Mouse (Mus musculus) forebrain, embryonic 14.5 days (tissue): ENCODE measurements at regions not wholly inside any gene's neighbourhood (a gene's known extent, or its start where the extent isn't known, plus 50 kb on each side); places are given as distances from the start of the nearest gene placed in this dataset.

Source experiments
- ATAC-seq: fragments of 200-750 bp; cut with Nextera tagmentation; 2 replicates; pipeline ENCODE4 v1.8.0; 2017; ENCODE audit warnings: mild to moderate bottlenecking, moderate library complexity
- DNase-seq: peaks from one replicate; pipeline ENCODE4 v3.0.0-alpha.2; 2015; ENCODE audit warnings: low spot score
- H3K27ac ChIP-seq: fragments of 300-500 bp; sonication (generic); 2 replicates; pipeline ENCODE4 v1.5.1; 2014; ENCODE audit warnings: low read depth, mild to moderate bottlenecking, control low read depth, low read length, moderate library complexity
- H3K27me3 ChIP-seq: fragments of 300-500 bp; sonication (generic); replicated peaks from 2 replicates; pipeline ENCODE4 v1.6.1; 2014; ENCODE audit warnings: low read length, control low read depth, mixed read lengths; ENCODE audit not compliant: control insufficient read depth, insufficient read depth
- H3K36me3 ChIP-seq: fragments of 300-500 bp; sonication (generic); 2 replicates; pipeline ENCODE4 v1.6.1; 2014; ENCODE audit warnings: low read length, control low read depth; ENCODE audit not compliant: control insufficient read depth, insufficient read depth
- H3K4me1 ChIP-seq: fragments of 300-500 bp; sonication (generic); 2 replicates; pipeline ENCODE4 v1.6.1; 2014; ENCODE audit warnings: antibody characterized with exemption, low read length, control low read depth; ENCODE audit not compliant: control insufficient read depth, insufficient read depth
- H3K4me2 ChIP-seq: fragments of 300-500 bp; sonication (generic); 2 replicates; pipeline ENCODE4 v1.6.1; 2014; ENCODE audit warnings: mild to moderate bottlenecking, control low read depth, low read length
- H3K4me3 ChIP-seq: fragments of 300-500 bp; sonication (generic); 2 replicates; pipeline ENCODE4 v1.5.1; 2014; ENCODE audit warnings: low read depth, low read length, control low read depth
- H3K9ac ChIP-seq: fragments of 300-500 bp; sonication (generic); 2 replicates; pipeline ENCODE4 v1.6.1; 2014; ENCODE audit warnings: mild to moderate bottlenecking, low read length, control low read depth, moderate library complexity
- H3K9me3 ChIP-seq: fragments of 300-500 bp; sonication (generic); replicated peaks from 2 replicates; pipeline ENCODE4 v1.6.1; 2016; ENCODE audit warnings: low read length, control low read depth, mixed read lengths; ENCODE audit not compliant: control insufficient read depth
- WGBS: fragments of 180-500 bp; shearing (Covaris S2); extraction: QIAGEN DNeasy Blood & Tissue Kit; methylation state at CpG from one replicate; pipeline ENCODE4 v1.1.7; 2014; 5-methylcytosine and 5-hydroxymethylcytosine counted together

DNA sequence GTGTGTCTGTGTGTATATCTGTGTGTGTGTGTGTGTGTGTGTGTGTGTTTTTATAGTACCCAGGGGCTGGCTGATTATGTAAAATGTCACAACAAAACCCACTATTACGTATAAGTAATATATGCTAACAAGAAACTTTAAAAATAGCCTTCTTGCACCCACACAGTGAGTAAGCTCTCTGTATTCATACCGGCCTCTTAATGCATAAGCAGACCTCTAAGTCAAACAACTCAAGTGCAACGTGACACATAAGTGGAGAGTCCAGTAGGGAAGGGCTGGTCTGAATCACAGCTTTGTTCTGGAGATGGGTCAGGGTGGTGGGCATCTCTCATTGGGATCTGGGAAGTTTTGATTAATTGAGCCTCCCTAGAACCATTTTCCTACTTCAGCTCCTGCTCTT, 107.7 kb upstream of the Kdm8 start:
- H3K4me2 ChIP-seq, result no peak overlapping the region
- peaks cover 7% of the 10 kb centered on the region; the same call in 1 of the 2 replicates for H3K4me1 ChIP-seq
- H3K27ac ChIP-seq, result no peak overlapping the region
- H3K4me3 ChIP-seq, result no peak overlapping the region
- DNase-seq (no peak), ATAC-seq (no peak)
- H3K9ac ChIP-seq, result no peak overlapping the region
- no peaks in the 10 kb centered on the region for H3K27me3 ChIP-seq
- H3K36me3 ChIP-seq, result no peaks in the 10 kb centered on the region
- H3K9me3 ChIP-seq, result no peaks in the 10 kb centered on the region
- WGBS, result 77% methylated on average over 3 of the region's 3 CpGs

DNA sequence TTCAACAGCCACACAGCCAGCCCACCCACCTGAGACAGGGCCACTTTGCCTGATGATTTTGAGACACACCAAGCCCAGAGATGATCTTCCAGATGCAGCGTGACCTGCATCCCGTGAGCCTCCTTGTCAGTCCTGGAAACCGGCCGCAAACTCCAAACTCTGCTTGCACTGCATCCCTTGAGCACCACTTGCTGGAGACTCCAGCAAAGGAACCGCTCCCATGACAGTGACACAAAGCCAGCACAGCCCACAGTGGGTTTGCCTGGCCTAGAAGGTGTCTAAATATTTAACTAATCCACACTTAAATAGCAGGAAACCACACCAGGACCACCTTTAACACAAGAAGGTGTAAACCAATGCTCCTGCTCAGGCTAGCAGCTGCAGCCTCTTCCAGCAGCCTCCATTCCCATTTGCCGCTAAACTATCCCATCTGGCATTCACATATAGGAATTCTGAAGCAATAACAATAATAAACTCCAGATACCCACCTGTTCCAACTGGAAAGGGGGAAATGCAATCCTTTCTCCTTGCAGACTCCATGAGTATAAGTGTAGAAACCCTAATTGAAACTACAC, 106.2 kb upstream of the Kdm8 start:
- Histone ChIP-seq H3K4me1 (peaks cover 7% of the 10 kb centered on the region; the same call in 1 of the 2 replicates), H3K27ac (no peak overlapping the region), H3K4me2 (no peak overlapping the region), H3K4me3 (no peak overlapping the region), H3K9ac (no peak overlapping the region), H3K9me3 (no peaks in the 10 kb centered on the region), H3K27me3 (no peaks in the 10 kb centered on the region), H3K36me3 (no peaks in the 10 kb centered on the region)
- DNase-seq, result no peak
- ATAC-seq, result no peak
- WGBS, result 91% methylated on average over 6 of the region's 6 CpGs

DNA sequence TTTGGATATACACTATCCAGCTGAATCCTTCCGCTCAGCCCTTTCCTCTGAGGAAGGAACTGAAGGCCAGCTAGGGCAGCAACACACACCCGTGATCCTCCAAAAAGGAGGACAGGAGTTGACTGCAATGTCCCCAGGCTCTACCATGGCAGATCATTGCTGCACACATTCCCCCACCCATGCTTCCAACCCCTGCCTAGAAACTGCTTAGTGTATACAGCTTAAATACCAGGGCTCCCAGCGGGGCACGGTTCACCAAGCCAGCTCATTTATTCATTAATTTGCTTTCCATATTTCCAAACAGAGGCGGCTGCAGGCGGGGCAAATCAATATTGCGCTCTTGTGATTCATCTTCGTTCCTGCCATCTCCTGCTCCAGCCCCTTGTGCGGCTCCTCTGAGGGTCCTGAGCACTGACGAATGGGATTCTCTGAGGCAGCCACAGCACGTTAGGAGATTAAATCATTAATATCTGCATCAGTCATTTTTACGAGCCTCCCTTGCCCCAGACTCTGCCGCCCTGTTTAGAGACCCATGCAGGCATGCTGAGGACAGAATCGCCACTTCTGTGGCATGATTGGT, 104.1 kb upstream of the Kdm8 start:
- H3K9me3 ChIP-seq, result no peaks in the 10 kb centered on the region
- no peak overlapping the region for H3K4me2 ChIP-seq
- H3K27me3 ChIP-seq, result no peaks in the 10 kb centered on the region
- H3K27ac ChIP-seq, result no peak overlapping the region
- no peak overlapping the region for H3K4me3 ChIP-seq
- 85% methylated on average over 14 of the region's 14 CpGs for WGBS
- H3K36me3 ChIP-seq, result no peaks in the 10 kb centered on the region
- no peak for DNase-seq
- H3K4me1 ChIP-seq, result peaks cover 7% of the 10 kb centered on the region; the same call in 1 of the 2 replicates
- ATAC-seq, result no peak
- H3K9ac ChIP-seq, result no peak overlapping the region

DNA sequence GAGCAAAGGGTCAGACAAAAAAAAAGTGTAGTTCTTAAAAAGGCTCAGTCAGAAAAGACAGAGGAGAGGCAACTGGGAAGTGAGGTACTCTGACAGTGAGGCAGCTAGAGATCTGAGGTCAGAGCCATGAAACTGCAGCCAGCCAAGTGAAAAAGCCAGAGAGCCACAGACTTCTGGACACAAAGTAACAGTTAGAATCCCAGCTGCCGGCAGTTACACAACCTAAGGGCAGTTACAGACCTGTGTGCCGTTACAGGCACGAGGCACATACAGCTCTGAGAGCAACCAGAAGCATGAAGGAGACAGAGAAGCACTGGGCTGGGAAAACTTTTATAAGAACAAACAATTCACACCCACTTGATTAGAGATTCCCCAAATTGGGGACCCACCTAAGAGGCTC, 94.9 kb upstream of the Kdm8 start:
- Histone ChIP-seq H3K4me1 (0 out of 2 replicates have a peak, but pooled peaks cover 3% of the 10 kb centered on the region), H3K27me3 (no peaks in the 10 kb centered on the region), H3K4me3 (no peak overlapping the region), H3K4me2 (no peak overlapping the region), H3K36me3 (no peaks in the 10 kb centered on the region), H3K9me3 (no peaks in the 10 kb centered on the region), H3K27ac (no peak overlapping the region), H3K9ac (no peak overlapping the region)
- WGBS, result 78% methylated on average over 3 of the region's 3 CpGs
- ATAC-seq (no peak), DNase-seq (no peak)

DNA sequence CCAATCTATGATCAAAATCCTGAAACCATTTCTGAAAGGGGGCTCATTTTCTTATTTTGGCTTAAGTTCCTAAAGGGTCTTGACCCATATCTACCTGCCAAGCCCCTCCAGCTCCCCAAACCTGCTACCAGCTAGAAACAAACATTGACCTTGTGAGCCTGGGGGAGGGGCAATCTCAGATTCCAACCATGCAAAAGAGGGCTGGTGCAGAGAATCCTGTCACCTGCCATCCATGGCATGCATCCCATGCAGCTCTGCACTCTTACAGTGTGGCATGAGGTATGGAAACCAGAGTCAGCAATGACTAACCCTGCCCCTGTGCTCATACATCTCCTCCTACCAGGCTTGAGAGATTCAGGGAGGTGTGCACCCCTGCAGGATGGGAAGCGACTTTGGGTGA, 90.3 kb upstream of the Kdm8 start:
- no peak for DNase-seq

DNA sequence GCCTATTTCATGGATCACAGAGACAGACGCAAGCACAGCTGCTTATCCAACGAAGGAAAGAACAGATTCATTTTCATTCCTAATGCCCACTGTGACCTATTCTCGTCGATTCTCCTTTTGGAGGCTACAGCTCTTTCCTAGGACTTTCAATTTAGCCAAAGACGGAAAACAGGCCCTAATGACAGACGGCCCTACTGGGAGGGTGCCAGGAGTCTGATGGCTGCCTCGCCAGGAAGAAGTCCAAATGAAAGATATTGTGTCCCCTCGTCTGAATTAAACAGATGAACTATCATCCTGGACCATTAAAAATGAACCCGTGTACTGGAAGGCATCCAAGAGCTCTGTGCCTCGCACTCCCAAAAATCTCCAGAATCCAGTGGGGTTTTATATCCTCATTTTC, 89.5 kb upstream of the Kdm8 start:
- H3K27ac ChIP-seq, result no peak overlapping the region
- peak; percentile 38 for DNase-seq
- no peak for ATAC-seq

More for the DNA sequence above, 90.3 kb upstream of the Kdm8 start:
- Histone ChIP-seq H3K36me3 (no peaks in the 10 kb centered on the region), H3K9me3 (no peaks in the 10 kb centered on the region), H3K27ac (no peak overlapping the region), H3K4me1 (0 out of 2 replicates have a peak, but pooled peaks cover 3% of the 10 kb centered on the region), H3K27me3 (no peaks in the 10 kb centered on the region), H3K4me2 (no peak overlapping the region), H3K4me3 (no peak overlapping the region), H3K9ac (no peak overlapping the region)
- 100% methylated on average over 1 of the region's 1 CpGs for WGBS
- no peak for ATAC-seq

DNA sequence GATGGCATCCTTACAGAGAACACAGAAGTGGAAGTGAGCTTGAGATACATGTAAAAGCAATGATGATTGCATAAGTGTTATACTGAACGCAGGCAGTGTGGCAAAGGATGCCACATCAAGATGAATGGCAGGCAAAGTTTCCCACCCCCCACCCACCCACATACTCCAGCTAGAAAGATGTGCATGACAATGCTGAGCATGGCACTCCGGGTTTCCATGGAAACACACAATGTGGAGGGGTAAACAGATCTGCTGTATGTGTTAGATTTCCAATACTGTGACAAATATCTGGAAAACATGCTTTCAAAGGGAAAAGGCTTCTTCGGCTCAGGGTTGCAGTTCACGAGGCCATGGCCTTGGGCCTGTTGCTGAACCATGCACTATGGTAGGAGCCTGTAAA, 86.5 kb upstream of the Kdm8 start:
- Histone ChIP-seq H3K9me3 (no peaks in the 10 kb centered on the region), H3K4me3 (no peak overlapping the region), H3K9ac (no peak overlapping the region), H3K27ac (no peak overlapping the region), H3K4me2 (no peak overlapping the region), H3K4me1 (0 out of 2 replicates have a peak, but pooled peaks cover 3% of the 10 kb centered on the region), H3K36me3 (no peaks in the 10 kb centered on the region), H3K27me3 (no peaks in the 10 kb centered on the region)
- peak; percentile 66 for DNase-seq
- WGBS, result 85% methylated on average over 4 of the region's 4 CpGs
- ATAC-seq, result no peak; the same call in 1 of the 2 replicates

More for the DNA sequence above, 89.5 kb upstream of the Kdm8 start:
- no peaks in the 10 kb centered on the region for H3K9me3 ChIP-seq
- H3K4me1 ChIP-seq, result 0 out of 2 replicates have a peak, but pooled peaks cover 3% of the 10 kb centered on the region
- H3K4me3 ChIP-seq, result no peak overlapping the region
- no peaks in the 10 kb centered on the region for H3K36me3 ChIP-seq
- H3K27me3 ChIP-seq, result no peaks in the 10 kb centered on the region
- WGBS, result 42% methylated on average over 10 of the region's 10 CpGs
- H3K9ac ChIP-seq, result no peak overlapping the region
- no peak overlapping the region for H3K4me2 ChIP-seq

DNA sequence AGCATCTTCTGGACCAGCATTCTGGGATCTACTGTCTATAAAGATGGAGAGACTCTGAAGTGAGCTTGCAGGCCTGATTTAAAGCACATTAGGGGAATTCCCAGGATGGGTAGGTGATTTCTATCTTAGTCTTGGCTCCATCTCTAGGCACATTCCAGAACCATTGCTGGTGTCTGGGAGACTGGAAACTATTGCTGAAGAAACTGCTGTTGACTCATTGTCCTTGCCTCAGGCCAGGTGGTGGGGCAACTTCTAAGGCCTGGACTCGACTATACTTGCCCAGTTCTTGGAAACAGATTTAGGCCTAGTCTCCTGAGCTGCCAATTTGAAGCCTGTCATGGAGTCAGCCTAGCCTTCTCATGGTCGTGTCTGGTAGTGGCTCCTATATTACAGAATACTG, 61.5 kb upstream of the Kdm8 start:
- no peaks in the 10 kb centered on the region for H3K9me3 ChIP-seq
- H3K36me3 ChIP-seq, result no peaks in the 10 kb centered on the region
- no peak for DNase-seq
- no peak overlapping the region for H3K27ac ChIP-seq
- H3K4me2 ChIP-seq, result no peak overlapping the region
- H3K4me3 ChIP-seq, result no peak overlapping the region
- no peaks in the 10 kb centered on the region for H3K4me1 ChIP-seq
- no peak overlapping the region for H3K9ac ChIP-seq
- no peaks in the 10 kb centered on the region for H3K27me3 ChIP-seq
- WGBS, result 69% methylated on average over 2 of the region's 2 CpGs
- no peak for ATAC-seq

DNA sequence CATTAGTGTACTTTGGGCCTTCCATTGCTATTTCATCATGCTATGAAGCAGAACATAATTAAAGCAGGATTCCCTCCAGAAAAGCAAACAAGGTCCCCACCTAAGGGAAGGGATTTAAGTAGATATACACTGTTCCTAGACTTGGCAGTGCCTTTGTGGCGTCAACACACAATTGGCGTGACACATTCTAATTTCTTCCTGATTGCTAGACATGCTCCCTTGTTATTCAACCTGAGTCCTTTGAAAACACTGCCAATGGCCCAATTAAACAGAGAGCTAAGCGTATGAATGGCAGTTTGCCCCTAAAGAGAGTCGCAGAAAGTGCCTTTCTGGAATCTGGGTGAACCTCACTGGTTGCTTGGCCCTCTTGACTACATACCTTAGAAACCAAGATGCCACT, 60.3 kb upstream of the Kdm8 start:
- Histone ChIP-seq H3K9ac (no peak overlapping the region), H3K27me3 (no peaks in the 10 kb centered on the region), H3K4me3 (no peak overlapping the region), H3K9me3 (no peaks in the 10 kb centered on the region), H3K4me2 (no peak overlapping the region), H3K27ac (no peak overlapping the region), H3K36me3 (no peaks in the 10 kb centered on the region), H3K4me1 (no peaks in the 10 kb centered on the region)
- WGBS, result 27% methylated on average over 4 of the region's 4 CpGs
- peak; percentile 57 for DNase-seq
- no peak for ATAC-seq
